8 mouse cellular contexts compared by ENCODE assay signal in the genomic region with DNA sequence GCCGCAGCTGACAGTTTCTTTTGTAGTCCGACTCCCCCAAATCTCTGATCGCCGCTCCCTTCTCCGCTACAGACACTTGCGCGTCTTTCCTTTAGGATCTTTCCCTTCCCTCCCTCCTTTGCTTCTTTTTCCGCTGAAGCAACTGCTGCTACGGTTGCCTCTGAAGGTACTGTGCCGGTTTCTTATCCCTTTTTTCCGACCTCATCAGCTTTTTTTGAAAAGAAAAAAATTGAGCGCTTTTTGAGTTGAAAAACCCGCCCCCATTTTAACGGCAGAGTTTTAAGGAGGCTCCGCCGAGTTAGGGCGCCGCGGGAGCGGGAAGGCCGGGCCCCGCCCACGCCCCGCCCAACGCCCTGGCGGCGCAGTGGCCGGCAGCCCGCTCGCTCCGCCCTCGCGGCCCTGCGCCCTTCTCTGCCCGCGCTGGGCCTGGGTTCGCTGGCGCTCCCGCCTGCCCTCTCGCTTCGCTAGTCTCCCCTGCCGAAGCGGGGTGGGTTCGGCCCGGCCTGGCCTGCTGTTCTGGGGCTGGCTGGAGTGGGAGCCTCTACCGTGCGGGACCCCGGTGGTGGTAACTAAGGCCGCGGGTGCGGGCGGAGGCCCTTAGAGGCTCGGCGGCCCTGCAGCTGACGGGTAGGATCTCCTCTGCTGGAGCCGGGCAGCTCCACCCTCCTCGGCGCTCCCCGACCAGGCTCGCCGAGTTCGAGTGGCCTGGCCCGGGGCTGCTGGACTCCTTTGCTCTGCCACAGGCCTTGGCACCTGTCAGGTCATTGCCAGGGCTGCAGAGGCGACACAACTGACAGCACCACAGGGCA. TPM values are rescaled to one million over a fixed set of nuclear protein-coding genes. Genes with fewer than 3 reads are reported as not detected.
DNase-seq lines count a peak whose midpoint lies in the region; ATAC-seq and TF ChIP-seq lines count a peak whose summit lies in the region.

Gene Cdkn2c, minus strand, starts transcription at position 729 of the 809 bp plus-strand sequence.

- H3K9me3 ChIP-seq in heart, embryonic 11.5 days (replicated peaks; ENCODE audit: control insufficient read depth, low read length): no peaks in the 10 kb centered on the region
- H3K9me3 ChIP-seq in kidney, embryonic 16.5 days (ENCODE audit: low read length): no peaks in the 10 kb centered on the region
- H3K9me3 ChIP-seq in liver, embryonic 12.5 days (replicated peaks): no peaks in the 10 kb centered on the region

- peak within 1 kb of the TSS; percentile 90 for H3K27ac ChIP-seq in bone marrow macrophage, adult 2 months (ENCODE audit: insufficient read depth, low read depth, low read length)
- peak within 1 kb of the TSS; percentile 98 for H3K27ac ChIP-seq in embryonic fibroblast, embryonic 13.5 days (ENCODE audit: insufficient read depth, low read length)
- H3K27ac ChIP-seq in heart, embryonic 11.5 days (ENCODE audit: low read depth, low read length): peak within 1 kb of the TSS; percentile 87
- H3K27ac ChIP-seq in kidney, embryonic 16.5 days (ENCODE audit: low read length): peak within 1 kb of the TSS; percentile 92
- H3K27ac ChIP-seq in liver, embryonic 12.5 days: peak within 1 kb of the TSS; percentile 97

- H3K27me3 ChIP-seq in heart, embryonic 11.5 days (ENCODE audit: control insufficient read depth, insufficient read depth, low read length): peaks cover 18% of the 10 kb centered on the region
- peaks cover 21% of the 10 kb centered on the region for H3K27me3 ChIP-seq in kidney, embryonic 16.5 days (ENCODE audit: insufficient read depth, low read length)
- peaks cover 15% of the 10 kb centered on the region for H3K27me3 ChIP-seq in liver, embryonic 12.5 days (replicated peaks)
- H3K27me3 ChIP-seq in splenic B cell, adult 2 months (ENCODE audit: control insufficient read depth, insufficient read depth, low read length, poor library complexity, severe bottlenecking): no peaks in the 10 kb centered on the region

- under 1% methylated on average over 64 of the region's 64 CpGs for WGBS in heart, embryonic 11.5 days (ENCODE audit: insufficient replicate concordance)
- WGBS in kidney, embryonic 16.5 days: under 1% methylated on average over 59 of the region's 64 CpGs
- WGBS in liver, embryonic 12.5 days (ENCODE audit: insufficient replicate concordance): under 1% methylated on average over 64 of the region's 64 CpGs

- no peak; the same call in 1 of the 2 replicates for TF ChIP-seq POLR2A in bone marrow macrophage, adult 2 months (IDR thresholded peaks at IDR 0.05; ENCODE audit: borderline replicate concordance, low read depth, low read length)
- peak; percentile 84 for TF ChIP-seq POLR2A in embryonic fibroblast, embryonic 13.5 days (IDR thresholded peaks at IDR 0.05; ENCODE audit: low read depth, low read length)

- no peaks in the 10 kb centered on the region for H3K36me3 ChIP-seq in heart, embryonic 11.5 days (ENCODE audit: control insufficient read depth, insufficient read depth, low read length)
- no peaks in the 10 kb centered on the region for H3K36me3 ChIP-seq in kidney, embryonic 16.5 days (ENCODE audit: insufficient read depth, low read length)
- no peaks in the 10 kb centered on the region for H3K36me3 ChIP-seq in liver, embryonic 12.5 days
- no peaks in the 10 kb centered on the region for H3K36me3 ChIP-seq in splenic B cell, adult 2 months (ENCODE audit: control insufficient read depth, insufficient read depth, low read length, poor library complexity, severe bottlenecking)

- H3K4me1 ChIP-seq in bone marrow macrophage, adult 2 months (ENCODE audit: control insufficient read depth, insufficient read depth, low read length): peaks cover 2% of the 10 kb centered on the region; the same call in 1 of the 2 replicates
- no peaks in the 10 kb centered on the region for H3K4me1 ChIP-seq in embryonic fibroblast, embryonic 13.5 days (ENCODE audit: control insufficient read depth, insufficient read depth, low read length)
- H3K4me1 ChIP-seq in heart, embryonic 11.5 days (ENCODE audit: control insufficient read depth, insufficient read depth, low read length): no peaks in the 10 kb centered on the region; the same call in 1 of the 2 replicates
- peaks cover 15% of the 10 kb centered on the region for H3K4me1 ChIP-seq in kidney, embryonic 16.5 days (ENCODE audit: insufficient read depth, low read length)
- H3K4me1 ChIP-seq in liver, embryonic 12.5 days: peaks cover 23% of the 10 kb centered on the region

- H3K4me3 ChIP-seq in bone marrow macrophage, adult 2 months (ENCODE audit: insufficient read depth, low read length): peak within 1 kb of the TSS; percentile 91
- H3K4me3 ChIP-seq in embryonic fibroblast, embryonic 13.5 days (ENCODE audit: insufficient read depth, low read length): peak within 1 kb of the TSS; percentile 90
- peak within 1 kb of the TSS; percentile 58 for H3K4me3 ChIP-seq in heart, embryonic 11.5 days (ENCODE audit: low read depth, low read length)
- peak within 1 kb of the TSS; percentile 74 for H3K4me3 ChIP-seq in kidney, embryonic 16.5 days (ENCODE audit: low read length)
- peak within 1 kb of the TSS; percentile 76 for H3K4me3 ChIP-seq in liver, embryonic 12.5 days

- no peak for TF ChIP-seq CTCF in bone marrow macrophage, adult 2 months (IDR thresholded peaks at IDR 0.05; ENCODE audit: low read depth, low read length)
- no peak for TF ChIP-seq CTCF in embryonic fibroblast, embryonic 13.5 days (IDR thresholded peaks at IDR 0.05; ENCODE audit: borderline replicate concordance, insufficient read depth, low read length)

- peak within 1 kb of the TSS; percentile 81 for H3K9ac ChIP-seq in heart, embryonic 11.5 days (ENCODE audit: low read depth, low read length)
- peak within 1 kb of the TSS; percentile 96 for H3K9ac ChIP-seq in kidney, embryonic 16.5 days (replicated peaks; ENCODE audit: low read length)
- peak within 1 kb of the TSS; percentile 91 for H3K9ac ChIP-seq in liver, embryonic 12.5 days

- DNase-seq in B cell, adult 2 months: peak; percentile 82 to 88
- peak; percentile 84 for DNase-seq in naive thymus-derived CD4-positive, alpha-beta T cell, adult 2 months (ENCODE audit: low read depth)
- peak; percentile 88 for DNase-seq in splenic B cell, adult 2 months (ENCODE audit: low read depth, low spot score)

- peak within 1 kb of the TSS; percentile 99 for H3K4me2 ChIP-seq in heart, embryonic 11.5 days
- peak within 1 kb of the TSS; percentile 99 for H3K4me2 ChIP-seq in kidney, embryonic 16.5 days (replicated peaks; ENCODE audit: low read depth, low read length)
- peak within 1 kb of the TSS; percentile 93 for H3K4me2 ChIP-seq in liver, embryonic 12.5 days

- ATAC-seq in heart, embryonic 11.5 days (replicated peaks; ENCODE audit: insufficient number of reproducible peaks, low FRiP score, low TSS enrichment): peak; percentile 95
- ATAC-seq in kidney, embryonic 16.5 days (ENCODE audit: low FRiP score, low TSS enrichment): peak; percentile 97
- peak; percentile 94 for ATAC-seq in liver, embryonic 12.5 days

RNA-seq across cellular contexts. Expression of gene Cdkn2c, which starts in this region (rescaled TPM):
- 63.5 and 73.9 TPM in 2 replicates for polyA plus RNA-seq in bone marrow macrophage, adult 2 months (2012; ENCODE audit: insufficient read depth, insufficient read length, missing spikeins)
- 14.4 and 21.7 TPM in 2 replicates for polyA plus RNA-seq in embryonic fibroblast, embryonic 13.5 days (2011; ENCODE audit: insufficient read length, low read depth, missing spikeins)
- 5.2 and 6.1 TPM in 2 replicates for polyA plus RNA-seq in heart, embryonic 11.5 days (2014; fragmentation: Nextera tagmentation; extraction: Ambion mirVana)
- polyA plus RNA-seq in kidney, embryonic 16.5 days (2015; fragmentation: Nextera tagmentation; extraction: Ambion mirVana): 4.5 and 4.9 TPM in 2 replicates
- 14.8 and 15.7 TPM in 2 replicates for polyA plus RNA-seq in liver, embryonic 12.5 days (2016; fragmentation: Nextera tagmentation; extraction: Ambion mirVana)

Comparison
In these comparisons a context has a peak if more than half of its experiments do, and no peak if none do; other contexts are left out.
1. Peak in every context shown above with its lines: DNase-seq, ATAC-seq, H3K4me3 ChIP-seq and H3K27ac ChIP-seq.